Mouse (Mus musculus): ENCODE results near the gene Sept1. TPM values are rescaled to one million over a fixed set of nuclear protein-coding genes. Genes with fewer than 3 reads are reported as not detected.

The Sept1 gene
- polyA plus RNA-seq, 1 experiment from 2014 or later: 31.8 TPM

DNA sequence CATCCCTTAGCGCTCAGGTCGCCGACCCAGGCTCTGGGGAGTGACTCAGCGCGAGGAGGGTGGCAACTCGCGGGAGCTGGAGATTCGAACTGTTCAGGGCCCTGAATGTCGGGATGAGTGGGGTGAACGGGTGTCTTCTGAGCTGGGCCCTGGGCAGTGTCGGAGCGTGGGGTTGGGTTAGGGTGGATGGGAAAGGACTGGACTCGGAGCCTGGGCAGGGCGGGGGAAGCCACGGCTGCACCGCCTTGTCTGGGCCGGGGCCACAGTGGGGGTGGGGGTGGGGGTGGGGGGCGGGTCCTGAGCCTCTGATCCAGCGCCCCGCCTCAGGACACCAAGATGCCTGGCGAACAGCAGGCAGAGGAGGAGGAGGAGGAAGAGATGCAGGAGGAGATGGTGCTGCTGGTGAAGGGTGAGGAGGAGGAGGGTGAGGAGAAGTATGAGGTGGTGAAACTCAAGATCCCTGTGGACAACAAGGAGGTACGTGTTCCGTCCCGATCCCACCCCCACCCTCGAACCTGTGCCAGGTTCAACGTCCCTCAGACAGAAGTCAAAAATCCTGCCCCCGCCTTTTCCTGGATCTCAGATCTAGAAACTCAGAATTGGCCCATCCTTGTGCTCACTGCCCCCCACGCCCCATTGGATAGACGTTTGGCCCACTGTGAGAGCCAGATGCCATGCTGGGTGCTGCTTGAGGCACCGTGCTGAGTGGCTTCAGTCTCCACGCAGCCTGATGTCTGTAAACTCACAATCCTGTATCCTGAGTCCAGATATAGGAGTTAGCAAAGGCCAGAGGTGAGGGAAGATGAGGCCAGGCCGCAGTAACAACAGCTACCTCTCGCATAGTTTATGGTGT is 12.0 kb upstream of the Sept1 start:
- peaks cover 46% of the 10 kb centered on the region for H3K36me3 ChIP-seq
- no peak for DNase-seq (ENCODE audit: low spot score)
- peak overlapping the region; percentile 85 for H3K4me3 ChIP-seq
- H3K4me1 ChIP-seq: peaks cover 35% of the 10 kb centered on the region
- 11% methylated on average over 32 of the region's 33 CpGs for WGBS
- peaks cover 7% of the 10 kb centered on the region for H3K9me3 ChIP-seq (replicated peaks)
- peak overlapping the region; percentile 96 for H3K27ac ChIP-seq (replicated peaks)
- no peaks in the 10 kb centered on the region for H3K27me3 ChIP-seq (ENCODE audit: low read depth, poor library complexity, severe bottlenecking)

DNA sequence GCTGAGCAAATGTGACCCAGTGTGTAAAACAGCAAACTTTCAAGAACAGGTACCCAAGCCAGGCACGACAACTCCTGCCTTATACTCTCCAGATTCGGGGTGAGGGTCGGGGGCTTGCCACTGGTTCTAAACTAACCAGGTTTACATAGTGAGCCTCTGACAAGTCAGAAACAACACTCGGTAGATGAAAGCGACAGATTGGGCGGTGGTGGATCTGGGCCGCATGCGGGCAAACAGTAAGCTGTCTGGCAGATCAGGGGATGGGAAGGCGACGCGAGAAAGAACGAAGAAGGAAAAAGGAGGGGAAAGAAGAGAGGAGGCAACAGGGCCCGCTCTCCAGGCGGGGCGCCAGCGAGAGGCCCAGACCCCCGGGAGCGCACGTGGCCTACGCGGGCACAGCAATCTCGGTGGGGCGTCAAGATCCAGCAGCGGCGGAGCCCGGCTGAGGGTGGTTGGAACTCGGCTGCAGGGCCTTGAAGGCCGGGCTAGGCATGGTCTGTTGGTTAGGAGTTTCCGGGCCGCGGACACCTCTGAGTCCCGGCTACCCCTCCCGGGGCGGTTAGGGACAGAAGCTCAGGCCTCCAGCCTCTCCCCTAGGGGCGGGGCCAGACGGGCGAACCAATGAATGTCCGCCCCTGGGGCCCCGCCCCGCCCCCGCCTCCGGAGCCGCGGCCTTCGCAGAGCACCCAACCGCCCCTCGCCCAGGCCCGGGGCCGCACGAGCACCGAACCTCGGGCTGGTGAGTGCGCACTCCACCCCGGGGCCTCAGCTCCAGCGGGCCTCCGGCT is 11.1 kb upstream of the Sept1 start, which contains the start of gene Zfp771:
TSS of gene Zfp771 (plus strand) at position 405 of the 788 bp plus-strand sequence.
- peak; percentile 94 for DNase-seq (ENCODE audit: low spot score)
- Histone ChIP-seq H3K27me3 (ENCODE audit: low read depth, poor library complexity, severe bottlenecking) (no peaks in the 10 kb centered on the region), H3K9me3 (replicated peaks) (peaks cover 7% of the 10 kb centered on the region), H3K27ac (replicated peaks) (peak within 1 kb of the TSS; percentile 96), H3K36me3 (peaks cover 46% of the 10 kb centered on the region), H3K4me3 (peak within 1 kb of the TSS; percentile 85), H3K4me1 (peaks cover 35% of the 10 kb centered on the region)
- WGBS: 1% methylated on average over 56 of the region's 56 CpGs

DNA sequence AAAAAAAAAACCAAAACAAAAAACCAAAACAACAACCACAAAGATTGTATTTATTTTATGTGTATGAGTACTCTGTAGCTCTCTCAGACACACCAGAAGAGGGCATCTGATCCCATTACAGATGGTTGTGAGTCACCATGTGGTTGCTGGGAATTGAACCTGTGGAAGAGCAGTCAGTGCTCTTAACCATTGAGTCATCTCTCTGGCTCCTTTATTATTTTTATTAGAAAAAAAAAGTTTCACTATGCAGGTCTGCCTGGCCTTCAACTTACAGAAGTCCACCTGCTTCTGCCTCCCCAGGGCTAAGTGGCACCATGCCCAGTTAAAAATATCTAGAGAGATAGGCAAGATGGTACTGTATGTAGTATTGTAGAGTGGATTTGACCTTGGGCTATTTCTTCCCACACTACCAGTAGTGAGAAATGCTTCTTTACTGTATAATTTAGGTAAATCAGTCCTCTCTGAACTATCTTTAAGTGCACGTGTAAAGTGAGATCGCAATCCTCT is 10.5 kb upstream of the Sept1 start:
- H3K36me3 ChIP-seq: peaks cover 48% of the 10 kb centered on the region

DNA sequence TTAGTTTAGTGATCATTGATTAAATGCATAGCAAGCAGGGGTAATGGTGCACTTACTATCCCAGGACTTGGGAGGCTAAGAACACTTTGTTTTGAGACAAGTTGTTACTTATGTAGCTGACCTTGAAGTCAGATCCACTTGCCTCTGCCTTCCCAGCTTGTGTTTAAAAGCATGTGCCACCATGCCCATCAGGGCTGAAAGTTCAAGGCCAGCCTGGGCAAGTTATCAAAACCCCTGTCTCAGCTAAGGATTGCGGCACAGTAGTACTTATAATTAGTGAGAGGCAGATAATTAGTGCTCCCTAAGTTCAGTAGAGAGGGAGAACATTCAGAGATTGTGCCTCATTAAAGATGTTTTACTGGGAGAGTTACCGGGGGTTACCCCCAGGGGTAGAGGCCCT is 1.8 kb upstream of the Sept1 start:
- peaks cover 40% of the 10 kb centered on the region for H3K4me1 ChIP-seq
- no peak for DNase-seq (ENCODE audit: low spot score)
- H3K4me3 ChIP-seq: peak overlapping the region; percentile 98
- 99% methylated on average over 2 of the region's 2 CpGs for WGBS
- H3K36me3 ChIP-seq: peaks cover 74% of the 10 kb centered on the region
- peaks cover 24% of the 10 kb centered on the region for H3K9me3 ChIP-seq (replicated peaks)
- no peaks in the 10 kb centered on the region for H3K27me3 ChIP-seq (ENCODE audit: low read depth, poor library complexity, severe bottlenecking)
- H3K27ac ChIP-seq (replicated peaks): peak overlapping the region; percentile 100; the same call in 1 of the 2 replicates

More for the DNA sequence above, 10.5 kb upstream of the Sept1 start:
- 32% methylated on average over 2 of the region's 2 CpGs for WGBS
- peaks cover 35% of the 10 kb centered on the region for H3K4me1 ChIP-seq
- no peaks in the 10 kb centered on the region for H3K27me3 ChIP-seq (ENCODE audit: low read depth, poor library complexity, severe bottlenecking)
- peak overlapping the region; percentile 85 for H3K4me3 ChIP-seq
- H3K9me3 ChIP-seq (replicated peaks): peaks cover 7% of the 10 kb centered on the region
- no peak for DNase-seq (ENCODE audit: low spot score)
- peak overlapping the region; percentile 96 for H3K27ac ChIP-seq (replicated peaks)

DNA sequence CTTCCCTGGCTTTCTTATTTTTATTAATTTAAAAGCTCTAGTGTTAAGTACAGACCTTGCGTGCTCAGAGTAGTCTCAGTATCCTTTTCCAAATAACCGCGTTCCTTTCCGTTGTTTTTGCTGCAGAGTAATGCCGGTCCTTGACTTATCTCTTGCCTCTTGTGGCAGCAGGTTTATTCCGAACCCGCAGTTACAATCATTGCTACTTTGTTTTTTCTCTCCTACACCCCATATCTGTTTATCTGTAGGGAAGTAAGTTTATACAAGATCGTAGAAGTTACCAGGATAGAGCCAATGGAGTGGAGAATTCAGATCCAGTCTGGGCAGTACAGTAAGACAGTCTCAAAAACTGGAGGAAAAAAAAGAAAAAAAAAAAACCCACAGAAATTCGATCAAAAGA is 835 bp upstream of the Sept1 start:
- 9% methylated on average over 9 of the region's 9 CpGs for WGBS
- H3K4me1 ChIP-seq: peaks cover 40% of the 10 kb centered on the region
- H3K36me3 ChIP-seq: peaks cover 74% of the 10 kb centered on the region

DNA sequence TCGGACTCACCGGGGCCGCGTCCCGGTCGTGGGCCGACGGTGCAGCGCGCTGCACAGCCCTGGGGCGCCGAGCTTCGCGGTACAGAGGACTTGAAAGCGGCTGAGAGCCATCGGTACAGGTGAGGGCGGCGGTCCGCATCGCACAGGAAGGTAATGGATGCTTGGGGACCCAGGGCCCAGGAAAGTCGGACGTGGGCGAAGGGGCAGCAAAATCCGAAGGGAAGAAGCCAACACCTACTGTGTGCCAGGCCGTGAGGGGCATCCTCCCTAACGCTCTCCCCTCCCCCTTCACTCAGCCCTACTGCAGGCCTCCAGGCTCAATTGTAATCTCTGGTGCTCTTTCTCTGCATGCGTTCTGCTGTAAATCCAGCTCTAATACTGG is 429 bp upstream of the Sept1 start:
- Histone ChIP-seq H3K9me3 (replicated peaks) (peaks cover 24% of the 10 kb centered on the region), H3K27ac (replicated peaks) (peak overlapping the region; percentile 100), H3K27me3 (ENCODE audit: low read depth, poor library complexity, severe bottlenecking) (no peaks in the 10 kb centered on the region), H3K36me3 (peaks cover 73% of the 10 kb centered on the region), H3K4me3 (peak overlapping the region; percentile 98), H3K4me1 (peaks cover 40% of the 10 kb centered on the region)
- DNase-seq (ENCODE audit: low spot score): no peak
- WGBS: under 1% methylated on average over 25 of the region's 27 CpGs

More for the DNA sequence above, 835 bp upstream of the Sept1 start:
- H3K4me3 ChIP-seq: peak overlapping the region; percentile 98
- no peak for DNase-seq (ENCODE audit: low spot score)
- H3K27ac ChIP-seq (replicated peaks): peak overlapping the region; percentile 100
- no peaks in the 10 kb centered on the region for H3K27me3 ChIP-seq (ENCODE audit: low read depth, poor library complexity, severe bottlenecking)
- peaks cover 24% of the 10 kb centered on the region for H3K9me3 ChIP-seq (replicated peaks)

DNA sequence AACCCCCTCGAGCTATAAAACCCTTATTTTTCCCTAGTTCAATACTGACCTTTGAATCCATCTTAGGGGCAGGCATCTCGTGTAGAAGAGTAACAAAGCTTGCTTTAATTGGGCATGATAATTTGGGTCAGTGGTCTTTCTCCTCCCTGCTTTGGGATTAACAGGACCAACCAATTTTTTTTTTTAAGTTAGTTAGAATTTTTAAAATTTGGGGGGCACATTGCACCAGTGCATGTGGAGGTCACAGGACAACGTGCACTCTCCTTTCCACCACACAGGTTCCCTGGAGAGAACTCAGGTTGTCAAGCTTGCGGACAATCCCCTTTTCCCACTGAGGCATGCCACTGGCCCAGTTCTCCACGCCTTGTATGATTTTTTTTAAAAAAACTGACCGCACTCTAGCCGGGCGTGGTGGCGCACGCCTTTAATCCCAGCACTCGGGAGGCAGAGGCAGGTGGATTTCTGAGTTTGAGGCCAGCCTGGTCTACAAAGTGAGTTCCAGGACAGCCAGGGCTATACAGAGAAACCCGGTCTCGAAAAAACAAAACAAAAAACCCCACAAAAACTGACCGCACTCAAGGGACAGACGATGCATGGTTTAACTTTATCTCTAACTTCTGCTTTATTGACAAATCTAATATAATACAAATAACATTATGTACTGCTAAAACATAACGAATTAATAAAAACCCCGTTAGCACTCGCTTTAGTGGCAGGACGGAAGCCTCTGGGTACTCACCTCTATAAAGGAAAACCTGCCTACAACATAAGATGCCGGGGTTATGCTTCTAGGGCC is 906 bp downstream of the Sept1 start:
- DNase-seq (ENCODE audit: low spot score): no peak
- no peaks in the 10 kb centered on the region for H3K27me3 ChIP-seq (ENCODE audit: low read depth, poor library complexity, severe bottlenecking)
- peaks cover 24% of the 10 kb centered on the region for H3K9me3 ChIP-seq (replicated peaks)
- peaks cover 40% of the 10 kb centered on the region for H3K4me1 ChIP-seq
- peaks cover 71% of the 10 kb centered on the region for H3K36me3 ChIP-seq
- H3K4me3 ChIP-seq: peak overlapping the region; percentile 98
- peak overlapping the region; percentile 100 for H3K27ac ChIP-seq (replicated peaks)
- WGBS: 14% methylated on average over 20 of the region's 20 CpGs

DNA sequence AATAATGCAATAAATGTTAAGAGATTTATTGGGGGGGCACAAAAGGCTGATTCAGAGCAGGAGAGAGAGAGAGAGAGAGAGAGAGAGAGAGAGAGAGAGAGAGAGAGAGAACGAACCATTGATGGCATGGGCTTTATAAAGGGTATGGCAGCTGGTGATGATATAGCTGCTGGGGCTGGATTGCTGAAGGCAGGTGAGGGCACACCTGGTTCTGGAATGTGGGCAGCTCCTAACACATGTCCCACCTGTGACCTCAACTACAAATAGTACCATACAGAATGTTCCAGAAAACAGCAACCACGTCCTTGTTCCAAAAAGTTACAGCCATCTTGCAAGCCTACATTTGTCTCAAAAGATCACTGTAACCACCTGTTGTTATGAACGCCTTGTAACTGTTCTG is 1.6 kb downstream of the Sept1 start:
- H3K27me3 ChIP-seq (ENCODE audit: low read depth, poor library complexity, severe bottlenecking): no peaks in the 10 kb centered on the region
- peaks cover 67% of the 10 kb centered on the region for H3K36me3 ChIP-seq
- WGBS: 86% methylated on average over 3 of the region's 3 CpGs
- H3K27ac ChIP-seq (replicated peaks): peak overlapping the region; percentile 100
- peaks cover 17% of the 10 kb centered on the region for H3K9me3 ChIP-seq (replicated peaks)
- H3K4me1 ChIP-seq: peaks cover 40% of the 10 kb centered on the region
- H3K4me3 ChIP-seq: peak overlapping the region; percentile 98
- DNase-seq (ENCODE audit: low spot score): no peak

DNA sequence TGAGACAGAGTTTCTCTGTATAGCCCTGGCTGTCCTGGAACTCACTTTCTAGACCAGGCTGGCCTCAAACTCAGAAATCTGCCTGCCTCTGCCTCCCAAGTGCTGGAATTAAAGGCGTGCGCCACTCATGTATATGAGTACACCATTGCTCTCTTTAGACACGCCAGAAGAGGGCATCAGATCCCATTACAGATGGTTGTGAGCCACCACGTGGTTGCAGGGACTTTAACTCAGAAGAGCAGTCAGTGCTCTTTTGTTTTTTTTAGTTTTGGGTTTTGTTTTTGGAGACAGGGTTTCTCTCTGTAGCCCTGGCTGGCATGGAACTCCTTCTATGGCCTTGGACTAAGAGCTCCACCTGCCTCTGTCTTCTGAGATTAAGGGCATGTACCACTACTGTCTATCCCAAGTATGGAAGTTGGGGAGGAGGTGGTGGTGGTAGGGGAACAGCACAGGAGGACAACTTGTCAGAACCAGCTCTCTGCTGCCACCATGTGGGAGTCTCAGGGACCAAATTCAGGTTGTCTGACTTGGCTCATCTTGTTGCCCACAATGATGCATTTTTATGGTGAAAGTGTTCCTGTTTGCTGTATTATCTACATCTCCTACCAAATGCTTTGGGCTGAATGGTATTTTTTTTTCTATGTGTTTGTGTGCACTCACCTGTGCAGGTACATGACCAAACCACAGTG is 4.2 kb downstream of the Sept1 start:
- Histone ChIP-seq H3K27me3 (ENCODE audit: low read depth, poor library complexity, severe bottlenecking) (no peaks in the 10 kb centered on the region), H3K4me3 (no peak overlapping the region), H3K4me1 (peaks cover 25% of the 10 kb centered on the region), H3K36me3 (peaks cover 66% of the 10 kb centered on the region), H3K27ac (replicated peaks) (no peak overlapping the region), H3K9me3 (replicated peaks) (no peaks in the 10 kb centered on the region)
- WGBS: 73% methylated on average over 4 of the region's 4 CpGs
- DNase-seq (ENCODE audit: low spot score): peak; percentile 61

DNA sequence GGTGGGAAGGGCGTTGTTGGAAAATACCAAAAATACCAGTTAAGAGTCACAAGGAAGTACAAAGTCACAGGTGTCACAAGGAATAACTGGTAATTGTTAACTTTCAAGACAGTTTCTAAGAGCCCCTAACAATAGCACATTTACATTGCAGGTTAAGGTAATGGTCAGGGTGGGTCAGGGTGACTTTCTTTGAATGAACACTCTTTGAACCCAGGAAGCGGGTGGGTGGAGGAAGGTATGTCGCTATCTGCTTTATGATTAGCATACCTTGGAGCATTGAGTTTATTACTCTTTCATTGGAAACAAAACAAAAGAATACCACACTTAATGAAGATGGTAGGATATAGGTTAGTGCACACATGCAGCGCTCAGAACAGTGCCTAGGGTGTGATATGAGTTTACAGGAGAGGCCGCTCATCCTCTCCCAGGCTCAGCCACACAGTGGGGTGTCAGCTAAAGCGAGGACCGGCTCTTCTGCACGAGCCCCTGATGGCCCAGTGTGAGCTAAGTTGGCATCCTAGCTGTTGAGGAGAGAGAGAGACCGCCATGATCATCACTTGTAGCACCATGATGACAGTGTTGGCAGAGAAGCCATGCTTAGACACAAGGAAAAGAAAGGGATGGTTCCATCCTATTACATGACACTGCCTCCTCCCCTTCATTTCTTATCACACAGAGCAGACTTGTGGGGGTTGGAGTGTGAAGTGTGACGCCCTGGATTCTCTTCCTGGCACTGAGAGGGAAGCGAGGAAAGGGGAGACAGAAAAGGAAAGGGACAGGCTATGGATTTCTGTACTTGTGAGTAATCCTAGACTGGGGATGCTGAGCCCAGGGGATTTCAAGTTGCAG is 7.6 kb downstream of the Sept1 start:
- H3K36me3 ChIP-seq: peaks cover 74% of the 10 kb centered on the region
- H3K27ac ChIP-seq (replicated peaks): no peak overlapping the region
- no peaks in the 10 kb centered on the region for H3K27me3 ChIP-seq (ENCODE audit: low read depth, poor library complexity, severe bottlenecking)
- 89% methylated on average over 11 of the region's 11 CpGs for WGBS
- H3K4me1 ChIP-seq: peaks cover 6% of the 10 kb centered on the region
- no peaks in the 10 kb centered on the region for H3K9me3 ChIP-seq (replicated peaks)
- no peak overlapping the region for H3K4me3 ChIP-seq
- DNase-seq (ENCODE audit: low spot score): no peak

DNA sequence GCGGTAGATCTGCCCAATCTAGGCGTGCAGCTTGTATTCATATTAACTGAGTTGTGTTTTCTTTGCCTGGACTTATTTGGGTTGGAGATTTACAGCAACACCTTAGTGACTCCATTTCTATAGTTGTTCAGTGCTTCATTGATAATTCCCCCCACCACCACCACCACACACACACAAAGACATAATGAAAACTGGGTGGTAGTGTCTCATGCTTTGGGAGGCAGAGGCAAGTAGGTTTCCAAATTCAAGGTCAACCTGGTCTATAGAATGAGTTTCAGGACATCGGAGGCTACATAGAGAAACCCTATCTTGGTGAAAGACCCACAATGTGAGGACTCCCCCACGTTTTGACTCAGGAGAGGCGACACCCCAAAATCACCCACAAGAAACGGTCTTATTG is 8.3 kb downstream of the Sept1 start:
- peaks cover 70% of the 10 kb centered on the region for H3K36me3 ChIP-seq
- WGBS: 88% methylated on average over 6 of the region's 6 CpGs
- no peak for DNase-seq (ENCODE audit: low spot score)
- H3K27ac ChIP-seq (replicated peaks): no peak overlapping the region
- no peaks in the 10 kb centered on the region for H3K9me3 ChIP-seq (replicated peaks)
- H3K4me1 ChIP-seq: no peaks in the 10 kb centered on the region
- H3K4me3 ChIP-seq: no peak overlapping the region
- no peaks in the 10 kb centered on the region for H3K27me3 ChIP-seq (ENCODE audit: low read depth, poor library complexity, severe bottlenecking)

Measured in midbrain, embryonic 10.5 days (tissue).